Mouse (Mus musculus): ENCODE measurements at regions not wholly inside any gene's neighbourhood (a gene's known extent, or its start where the extent isn't known, plus 50 kb on each side); places are given as distances from the start of the nearest gene placed in this dataset.

DNA sequence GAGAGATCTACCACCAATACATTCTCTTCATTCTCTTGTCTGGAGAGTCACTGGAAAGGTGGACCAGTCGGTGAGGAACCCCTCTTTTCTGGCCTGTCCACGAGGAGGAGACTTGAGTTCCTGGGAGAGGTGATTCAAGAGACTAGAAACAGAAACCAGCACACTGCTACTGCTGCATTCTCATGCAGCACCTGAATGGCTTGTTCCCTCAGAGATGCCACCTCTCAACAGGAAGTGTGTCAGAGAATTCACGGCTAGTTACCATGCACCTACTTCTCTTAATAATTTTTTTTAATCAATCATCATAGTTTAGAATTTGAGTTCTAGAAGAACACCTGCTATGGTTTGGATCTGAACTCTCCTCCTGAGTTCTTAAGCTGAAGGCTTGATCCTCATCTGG is 52.0 kb upstream of the Dynlrb2 start:
- no peak for TF ChIP-seq CTCF (IDR thresholded peaks at IDR 0.05)
- intact Hi-C loops (cut with DNase I), result no loop called here

DNA sequence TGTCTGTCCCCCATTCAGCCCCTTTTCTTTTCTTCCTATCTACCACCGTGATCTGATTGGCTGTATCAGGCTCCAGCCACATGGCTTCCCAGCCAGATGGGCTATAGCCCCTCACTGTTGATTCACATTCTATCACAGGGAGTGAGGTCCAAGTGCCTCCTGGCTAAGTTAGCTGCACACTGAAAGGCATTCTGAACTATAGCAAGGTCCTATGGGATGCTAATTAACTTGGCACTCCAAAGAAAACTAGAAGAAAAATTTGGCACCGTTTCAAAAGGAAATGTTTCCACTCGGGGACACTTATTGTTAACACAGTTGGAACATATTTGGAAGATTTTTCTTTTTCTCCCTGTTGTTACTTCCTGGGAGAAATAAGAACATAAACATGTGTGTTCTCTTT is 53.4 kb upstream of the Dynlrb2 start:
- DNase-seq (ENCODE audit: extremely low spot score in 1 of 2, low spot score in 2 of 2), result no peak
- intact Hi-C loops (cut with DNase I), result no loop called here
- no peak for TF ChIP-seq CTCF (IDR thresholded peaks at IDR 0.05)
- no peak overlapping the region for H3K4me3 ChIP-seq
- H3K27ac ChIP-seq, result no peak overlapping the region

More for the DNA sequence above, 52.0 kb upstream of the Dynlrb2 start:
- Histone ChIP-seq H3K27ac (no peak overlapping the region), H3K4me3 (no peak overlapping the region)
- no peak for DNase-seq (ENCODE audit: extremely low spot score in 1 of 2, low spot score in 2 of 2)

DNA sequence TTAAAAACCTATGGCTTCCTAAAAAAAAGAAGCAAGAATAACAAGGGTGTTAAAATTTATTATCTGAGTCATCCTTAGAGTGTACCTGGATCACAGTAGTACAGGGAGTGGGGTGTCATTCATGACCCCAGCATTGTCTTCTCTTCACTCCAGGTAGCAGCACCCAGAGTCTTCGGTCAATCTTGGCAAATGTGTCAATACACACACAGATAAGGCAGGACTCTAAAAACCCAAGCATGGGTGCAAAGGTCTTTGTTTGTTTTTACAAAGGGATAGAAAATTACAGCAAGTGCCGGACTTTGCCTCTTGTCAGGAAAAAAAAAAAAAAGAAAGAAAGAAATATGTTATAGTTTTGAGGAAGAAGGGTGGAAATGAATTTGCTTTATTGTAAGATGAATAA is 57.3 kb upstream of the Dynlrb2 start:
- no peak overlapping the region for H3K4me3 ChIP-seq
- H3K27ac ChIP-seq, result no peak overlapping the region
- no peak for TF ChIP-seq CTCF (IDR thresholded peaks at IDR 0.05)
- intact Hi-C loops (cut with DNase I), result no loop called here
- DNase-seq (ENCODE audit: extremely low spot score in 1 of 2, low spot score in 2 of 2), result no peak

DNA sequence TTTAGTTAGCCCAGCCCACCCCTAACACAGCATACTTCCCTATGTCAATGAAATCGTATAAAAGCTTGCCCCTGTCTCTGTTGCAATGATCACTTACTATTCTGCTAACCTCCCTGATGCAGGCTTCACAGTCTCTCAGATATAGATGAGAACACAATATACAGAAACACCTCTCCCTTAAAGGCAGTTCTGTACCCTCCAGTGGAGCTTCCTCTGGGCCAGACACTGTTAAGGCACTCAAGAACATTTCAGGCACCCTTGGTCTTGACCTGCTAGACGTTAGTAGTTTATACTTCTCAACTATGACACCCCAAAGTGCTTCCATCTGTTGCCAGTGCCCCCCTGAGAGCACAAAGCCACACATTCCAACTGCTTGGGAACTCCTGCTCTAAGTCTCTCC is 61.9 kb upstream of the Dynlrb2 start:
- intact Hi-C loops (cut with DNase I), result no loop called here
- no peak for TF ChIP-seq CTCF (IDR thresholded peaks at IDR 0.05)
- H3K27ac ChIP-seq, result no peak overlapping the region
- no peak for DNase-seq (ENCODE audit: extremely low spot score in 1 of 2, low spot score in 2 of 2)
- H3K4me3 ChIP-seq, result no peak overlapping the region

DNA sequence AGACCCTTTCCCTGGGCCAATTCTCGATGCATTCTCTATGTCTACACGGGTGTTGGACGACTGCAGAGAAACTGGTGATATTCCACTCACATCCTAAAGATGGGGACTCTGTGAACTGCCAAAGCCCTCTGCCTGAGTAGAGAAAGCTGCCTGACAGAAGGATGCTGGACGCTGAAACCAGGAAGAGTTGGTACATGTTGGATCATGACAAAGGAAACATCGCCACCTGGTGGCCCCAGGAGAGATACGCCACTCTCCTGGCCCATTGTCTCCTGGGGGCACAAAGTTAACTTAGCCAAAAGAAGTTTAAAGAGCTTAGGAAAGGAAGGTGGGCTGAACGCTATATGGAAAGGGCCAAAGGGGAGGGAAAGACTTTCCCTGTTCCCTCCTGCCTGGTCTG is 65.9 kb upstream of the Dynlrb2 start:
- peak; percentile 57 to 76 for DNase-seq (ENCODE audit: extremely low spot score in 1 of 2, low spot score in 2 of 2)
- H3K4me3 ChIP-seq, result no peak overlapping the region
- TF ChIP-seq CTCF (IDR thresholded peaks at IDR 0.05), result peak; percentile 91
- no peak overlapping the region for H3K27ac ChIP-seq
- intact Hi-C loops (cut with DNase I), result loop anchor here (2.0 to 5.0 kb wide), 4 partner anchors 732 to 1986 kb away; partner anchors contain the start of gene Maf

DNA sequence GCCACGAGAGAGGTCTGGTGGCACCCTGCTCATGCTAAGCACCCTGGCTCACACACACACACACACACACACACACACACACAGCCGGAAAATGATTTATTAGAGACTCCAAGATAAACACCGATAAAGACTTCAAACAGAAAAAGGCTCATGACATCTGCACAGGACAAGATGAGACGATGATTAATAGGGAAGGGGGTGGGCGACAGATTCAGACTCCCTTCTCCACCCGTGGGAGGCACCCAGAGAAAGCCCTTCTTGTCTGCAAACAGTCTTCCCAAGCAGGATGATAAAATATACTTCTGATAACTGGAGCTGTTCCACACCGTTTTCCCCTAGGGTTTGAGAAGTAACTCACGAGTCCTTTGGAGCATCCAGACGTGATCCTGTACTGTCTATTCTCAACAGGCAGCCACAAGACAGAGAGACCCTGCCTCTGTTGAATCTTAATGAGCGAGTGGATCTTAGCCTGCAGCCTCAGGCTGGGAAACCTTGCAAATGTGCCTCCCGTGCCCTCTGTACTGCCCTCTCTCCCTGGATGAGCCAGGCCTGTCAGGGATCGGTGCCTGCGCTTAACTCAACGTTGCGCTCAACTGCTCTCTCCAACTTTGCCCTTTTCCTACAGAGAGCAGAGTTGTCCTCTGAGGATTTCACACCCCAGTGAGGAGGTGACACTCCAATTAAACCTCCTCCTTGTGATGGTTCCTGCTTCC is 69.3 kb upstream of the Dynlrb2 start:
- TF ChIP-seq CTCF (IDR thresholded peaks at IDR 0.05), result no peak
- Histone ChIP-seq H3K4me3 (no peak overlapping the region), H3K27ac (no peak overlapping the region)
- peak in 1 of 2 experiments; percentile 11 for DNase-seq (ENCODE audit: extremely low spot score in 1 of 2, low spot score in 2 of 2)
- intact Hi-C loops (cut with DNase I), result loop anchor here (5.0 kb wide), 3 partner anchors 728 to 1893 kb away; partner anchors contain the start of gene Maf

DNA sequence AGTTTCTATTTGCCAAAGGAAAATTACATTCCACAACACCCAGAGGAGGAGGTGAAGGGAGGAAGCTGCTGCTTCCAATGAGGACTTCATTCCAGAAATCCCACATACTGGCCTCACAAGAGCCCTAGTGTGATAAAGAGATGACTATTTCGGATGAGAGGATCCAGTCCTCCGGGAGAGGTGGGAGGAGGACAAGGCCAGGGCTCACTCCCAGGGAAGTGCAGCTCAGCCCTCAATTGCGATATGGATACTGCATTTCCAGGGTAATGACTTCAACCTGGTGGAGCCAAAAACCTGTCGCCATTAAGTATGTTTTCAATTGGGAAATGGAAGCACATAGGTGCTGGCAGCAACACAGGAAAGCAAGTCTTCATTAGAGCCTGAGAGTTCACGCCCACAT is 74.7 kb upstream of the Dynlrb2 start:
- no peak for DNase-seq (ENCODE audit: extremely low spot score in 1 of 2, low spot score in 2 of 2)
- H3K4me3 ChIP-seq, result no peak overlapping the region
- intact Hi-C loops (cut with DNase I), result no loop called here
- H3K27ac ChIP-seq, result no peak overlapping the region
- TF ChIP-seq CTCF (IDR thresholded peaks at IDR 0.05), result no peak

DNA sequence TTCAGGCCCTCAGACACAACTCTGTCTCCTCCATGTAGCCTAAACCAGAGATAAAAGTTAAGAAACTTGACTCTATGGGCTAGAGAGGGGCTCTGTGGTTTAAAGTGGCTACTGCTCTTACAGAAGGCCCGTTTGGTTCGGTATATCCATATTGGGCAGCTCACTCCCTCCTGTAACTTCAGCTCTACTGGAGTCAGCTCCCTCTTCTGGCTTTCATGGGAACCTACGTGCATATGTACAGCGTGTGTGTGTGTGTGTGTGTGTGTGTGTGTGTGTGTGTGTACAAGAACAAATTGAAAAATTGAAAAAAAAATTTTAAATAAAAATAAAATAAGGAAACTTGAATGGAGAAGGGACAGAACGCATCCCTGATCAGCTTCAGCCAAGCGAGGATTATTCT is 75.1 kb upstream of the Dynlrb2 start:
- DNase-seq (ENCODE audit: extremely low spot score in 1 of 2, low spot score in 2 of 2), result no peak
- intact Hi-C loops (cut with DNase I), result no loop called here
- no peak; the same call in none of the 2 replicates for TF ChIP-seq CTCF (IDR thresholded peaks at IDR 0.05)
- Histone ChIP-seq H3K27ac (no peak overlapping the region), H3K4me3 (no peak overlapping the region)

DNA sequence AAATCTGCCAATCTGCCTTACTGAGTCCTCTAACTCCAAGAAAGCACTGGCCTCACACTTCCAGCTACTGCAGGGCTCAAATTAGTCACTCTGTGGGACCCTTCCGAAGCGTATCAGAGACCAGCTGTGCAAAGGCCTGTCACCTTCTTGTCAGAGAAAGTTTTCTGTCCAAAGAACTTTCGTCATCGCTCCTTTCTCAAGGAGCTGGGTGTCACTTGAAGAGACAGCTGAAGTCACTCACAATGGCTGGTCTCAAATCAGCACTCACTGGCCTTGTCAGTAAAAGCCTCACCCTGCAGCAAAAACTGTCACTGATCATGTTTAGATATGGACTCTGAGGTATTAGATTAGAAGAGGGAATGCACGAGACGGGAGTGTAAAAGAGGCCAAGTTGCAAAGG is 81.9 kb upstream of the Dynlrb2 start:
- no peak for DNase-seq (ENCODE audit: extremely low spot score in 1 of 2, low spot score in 2 of 2)
- no peak for TF ChIP-seq CTCF (IDR thresholded peaks at IDR 0.05)
- Histone ChIP-seq H3K27ac (no peak overlapping the region), H3K4me3 (no peak overlapping the region)
- intact Hi-C loops (cut with DNase I), result no loop called here

DNA sequence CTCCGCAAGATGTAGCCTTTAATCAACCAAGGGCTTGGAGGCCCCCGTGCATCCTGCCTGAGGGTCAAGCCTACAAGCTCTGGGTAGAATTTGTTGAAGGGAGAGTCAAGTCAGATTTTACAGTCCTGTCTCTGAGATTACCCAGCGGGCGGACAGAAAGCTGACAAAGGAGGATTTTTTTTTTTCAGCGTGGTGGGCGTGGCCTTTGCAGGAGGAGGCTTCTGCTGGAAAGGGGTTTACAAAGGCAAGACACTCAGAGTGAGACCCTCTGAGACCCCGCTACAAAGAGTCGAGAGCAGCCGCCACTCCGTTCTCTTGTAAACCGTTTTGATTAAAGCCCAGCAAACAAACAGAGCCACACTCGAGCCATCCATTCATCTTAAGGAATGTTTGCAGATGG is 92.1 kb upstream of the Dynlrb2 start:
- H3K27ac ChIP-seq, result no peak overlapping the region
- no peak for DNase-seq (ENCODE audit: extremely low spot score in 1 of 2, low spot score in 2 of 2)
- intact Hi-C loops (cut with DNase I), result no loop called here
- no peak for TF ChIP-seq CTCF (IDR thresholded peaks at IDR 0.05)
- no peak overlapping the region for H3K4me3 ChIP-seq

DNA sequence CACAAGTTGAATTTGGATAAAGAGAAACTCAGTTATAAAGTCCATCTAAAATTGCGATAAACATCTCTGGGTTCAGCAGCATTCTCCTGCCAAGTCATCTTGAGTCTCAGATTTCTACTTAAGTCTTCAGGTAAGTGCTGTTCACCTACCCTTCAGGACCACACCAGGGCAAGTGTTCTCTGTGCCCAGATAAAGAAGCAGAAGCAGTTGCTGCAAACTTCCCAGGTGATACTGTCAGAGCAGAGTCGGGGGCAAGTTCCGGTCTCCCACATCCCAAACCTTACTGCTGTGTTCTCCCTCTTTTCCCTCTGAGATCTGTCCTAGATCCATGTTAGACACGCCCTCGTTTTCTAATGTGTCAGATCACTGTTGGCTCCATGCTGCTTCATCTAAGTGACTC is 94.7 kb upstream of the Dynlrb2 start:
- Histone ChIP-seq H3K27ac (no peak overlapping the region), H3K4me3 (no peak overlapping the region)
- no peak for DNase-seq (ENCODE audit: extremely low spot score in 1 of 2, low spot score in 2 of 2)
- intact Hi-C loops (cut with DNase I), result no loop called here
- no peak for TF ChIP-seq CTCF (IDR thresholded peaks at IDR 0.05)

DNA sequence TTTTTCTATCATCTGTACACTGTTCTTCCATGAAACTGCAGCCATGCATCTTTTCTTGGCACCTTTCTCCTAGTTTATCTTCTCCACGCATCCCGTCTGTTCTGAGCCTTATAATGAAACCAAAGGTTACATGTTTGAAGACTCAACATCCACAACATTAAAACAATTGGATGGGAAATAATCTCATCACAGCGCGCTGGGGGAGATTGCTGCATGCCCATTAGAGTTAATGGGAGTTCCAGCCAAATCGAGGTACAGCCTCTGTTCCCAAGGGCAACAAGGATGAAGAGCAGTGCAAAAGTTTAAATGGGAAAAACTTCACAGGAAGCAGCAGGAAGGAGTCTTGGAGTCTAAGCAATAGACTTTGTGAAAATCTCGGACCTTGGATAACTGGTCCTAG is 95.8 kb upstream of the Dynlrb2 start:
- TF ChIP-seq CTCF (IDR thresholded peaks at IDR 0.05), result no peak
- intact Hi-C loops (cut with DNase I), result no loop called here

DNA sequence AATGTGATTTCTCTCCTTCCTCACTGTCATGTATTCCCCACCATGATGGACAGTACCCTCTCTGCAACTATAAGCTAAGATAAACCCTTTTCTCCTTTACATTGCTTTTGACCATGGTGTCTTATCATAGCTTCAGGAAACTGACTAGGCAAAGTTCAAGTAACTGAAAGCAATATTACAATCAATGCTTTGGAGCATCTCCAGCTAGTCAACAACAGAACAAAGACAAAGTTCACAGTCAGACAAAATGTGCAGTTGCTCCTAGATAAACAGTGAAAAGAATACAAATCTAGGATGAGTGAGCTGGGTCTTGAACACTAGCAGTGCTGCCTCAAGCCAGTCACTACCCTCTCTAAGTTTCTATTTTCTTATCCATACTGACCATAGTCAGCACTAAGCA is 100.2 kb upstream of the Dynlrb2 start:
- intact Hi-C loops (cut with DNase I), result no loop called here
- DNase-seq (ENCODE audit: extremely low spot score in 1 of 2, low spot score in 2 of 2), result no peak
- Histone ChIP-seq H3K4me3 (no peak overlapping the region), H3K27ac (no peak overlapping the region)
- TF ChIP-seq CTCF (IDR thresholded peaks at IDR 0.05), result no peak

More for the DNA sequence above, 95.8 kb upstream of the Dynlrb2 start:
- no peak overlapping the region for H3K27ac ChIP-seq
- no peak overlapping the region for H3K4me3 ChIP-seq
- no peak for DNase-seq (ENCODE audit: extremely low spot score in 1 of 2, low spot score in 2 of 2)

All from left cerebral cortex, adult 2 months (tissue).